Mouse (Mus musculus): ENCODE measurements at regions not wholly inside any gene's neighbourhood (a gene's known extent, or its start where the extent isn't known, plus 50 kb on each side); places are given as distances from the start of the nearest gene placed in this dataset.

GRCm38 (mm10) chr14:72226946-72227345, 264.7 kb downstream of the Gm9195 start:
- in situ Hi-C loops (cut with MboI; ENCODE audit: low sequenced_read_pairs) = no loop called here

DNA sequence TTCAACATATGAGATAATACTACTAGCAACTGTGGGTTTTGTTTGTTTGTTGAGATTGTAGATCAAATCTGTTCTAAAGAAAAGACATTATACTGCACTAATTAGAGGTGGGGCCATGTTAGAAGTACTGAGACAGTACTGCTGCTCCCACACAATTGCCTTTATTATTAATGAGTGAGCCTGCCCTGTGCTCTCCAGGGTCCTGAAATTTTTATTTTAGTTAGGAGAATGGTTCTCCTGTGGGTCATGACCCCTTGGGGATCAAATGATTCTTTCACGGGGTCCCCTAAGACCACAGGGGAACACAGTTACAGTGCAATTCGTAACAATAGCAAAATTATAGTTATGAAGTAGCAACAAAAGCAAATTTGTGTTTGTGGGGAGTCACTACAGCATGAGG, 268.8 kb downstream of the Gm9195 start:
- in situ Hi-C loops (cut with MboI; ENCODE audit: low sequenced_read_pairs) = no loop called here

DNA sequence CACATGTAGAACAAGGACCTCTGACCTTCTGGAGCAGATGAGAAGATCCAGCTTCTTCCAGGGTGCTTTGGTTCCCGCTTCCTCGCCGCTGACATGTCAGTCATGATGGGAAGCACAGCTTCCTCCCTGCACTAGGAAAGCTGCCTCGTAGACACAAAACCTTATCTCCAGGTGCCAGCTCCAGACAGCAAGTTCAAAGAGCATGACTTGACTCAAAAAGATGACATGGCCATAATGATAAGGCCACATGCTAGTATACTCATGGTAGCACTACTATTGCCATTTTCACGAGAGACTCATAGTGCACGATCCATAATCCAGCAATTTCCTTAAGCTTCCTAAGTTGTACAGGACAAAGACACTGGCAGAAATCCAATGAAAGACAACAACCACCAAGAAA, 272.1 kb downstream of the Gm9195 start:
- in situ Hi-C loops (cut with MboI; ENCODE audit: low sequenced_read_pairs) = no loop called here

- in situ Hi-C loops (cut with MboI; ENCODE audit: low sequenced_read_pairs) = no loop called here
Measured at GRCm38 (mm10) chr14:72200307-72200706, 291.3 kb downstream of the Gm9195 start.

DNA sequence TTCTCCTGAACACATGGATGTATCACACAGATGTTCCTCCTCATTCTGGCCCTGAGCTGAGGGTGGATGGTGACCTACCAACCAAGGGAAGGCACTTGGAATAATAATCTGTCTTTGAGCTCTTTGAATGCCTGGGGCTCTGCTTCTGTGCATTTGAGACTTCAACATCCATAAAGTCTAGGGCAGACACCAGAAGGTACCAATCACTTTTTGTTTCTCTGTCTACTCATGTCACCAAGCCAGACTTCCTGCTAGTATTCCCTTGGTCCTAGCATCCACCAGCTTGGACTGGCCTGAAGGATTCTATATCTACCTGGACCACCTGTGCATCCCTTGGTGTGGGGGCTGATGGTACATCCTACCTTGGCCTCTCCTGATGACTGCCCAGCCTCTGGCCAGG, 291.7 kb downstream of the Gm9195 start:
- in situ Hi-C loops (cut with MboI; ENCODE audit: low sequenced_read_pairs) = no loop called here

DNA sequence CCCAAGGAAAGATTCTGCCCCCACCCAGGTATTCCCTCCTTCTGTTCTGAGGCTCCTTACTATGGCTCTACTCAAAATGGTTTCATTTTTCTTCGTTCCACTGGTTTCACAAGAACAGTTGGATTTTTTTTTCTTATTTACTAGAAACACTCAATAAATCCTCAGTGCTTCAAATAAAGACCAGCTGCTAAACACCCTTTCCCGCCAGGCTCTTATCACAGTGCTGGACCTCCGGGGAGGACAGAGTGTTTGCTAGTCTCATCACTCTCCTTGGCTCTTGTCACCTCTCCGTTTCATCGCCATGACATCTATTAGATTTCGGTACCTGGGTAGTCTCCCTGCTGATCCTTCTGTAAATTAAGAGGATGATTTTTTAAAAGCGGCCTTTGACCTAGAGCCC, 293.7 kb downstream of the Gm9195 start:
- in situ Hi-C loops (cut with MboI; ENCODE audit: low sequenced_read_pairs) = no loop called here

DNA sequence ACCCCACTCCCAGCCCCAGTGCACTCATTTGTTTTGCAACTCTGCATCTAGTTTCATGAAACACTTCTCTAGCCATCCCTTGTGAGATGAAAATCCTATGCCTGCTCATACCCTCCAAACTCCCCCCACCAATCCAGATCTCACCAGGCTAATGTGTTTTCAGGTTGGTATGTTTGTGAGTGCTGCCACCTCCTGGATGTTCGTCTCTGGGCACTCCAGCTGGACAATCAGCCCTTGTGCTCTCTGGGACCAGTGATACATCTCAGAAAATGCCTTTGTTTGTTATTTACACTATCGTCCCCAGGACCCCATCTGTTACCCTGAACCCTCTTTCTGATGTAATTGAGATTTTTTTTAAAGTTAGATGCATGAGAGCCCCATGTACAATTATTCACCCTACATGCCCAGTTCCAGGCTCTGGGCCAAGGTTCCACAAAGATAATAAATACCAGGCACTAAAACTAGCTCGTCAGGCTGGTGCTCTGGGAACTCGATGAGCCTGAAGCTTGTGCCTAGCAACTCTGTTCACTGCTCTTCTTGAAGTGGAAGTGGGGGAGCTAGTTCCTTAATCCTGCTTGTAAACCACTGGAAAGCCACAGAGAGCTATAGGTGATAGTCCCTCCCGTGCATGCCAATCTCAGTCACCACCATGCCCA, 304.2 kb downstream of the Gm9195 start:
- in situ Hi-C loops (cut with MboI; ENCODE audit: low sequenced_read_pairs) = no loop called here

DNA sequence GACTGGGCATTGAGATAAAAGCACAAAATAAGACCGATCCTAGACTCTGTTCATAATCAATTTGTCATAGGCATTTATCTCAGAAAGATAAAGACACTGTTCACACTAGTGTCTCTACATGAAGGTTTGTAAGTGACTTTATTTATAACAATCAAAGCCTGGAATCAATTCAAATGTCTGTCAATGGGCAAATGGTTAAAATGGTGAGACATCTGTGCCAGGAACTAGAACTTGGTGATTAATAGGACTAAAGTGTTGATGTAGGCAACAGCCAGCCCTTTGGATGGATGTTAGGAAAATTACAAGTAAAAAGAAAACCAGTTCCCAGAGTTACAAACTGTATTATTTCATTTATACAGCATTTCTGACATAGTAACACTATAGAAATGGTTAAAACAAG, 315.9 kb downstream of the Gm9195 start:
- in situ Hi-C loops (cut with MboI; ENCODE audit: low sequenced_read_pairs) = no loop called here

GRCm38 (mm10) chr14:72172549-72173405, 318.9 kb downstream of the Gm9195 start:
- in situ Hi-C loops (cut with MboI; ENCODE audit: low sequenced_read_pairs) = no loop called here

GRCm38 (mm10) chr14:72171777-72172176, 319.9 kb downstream of the Gm9195 start:
- in situ Hi-C loops (cut with MboI; ENCODE audit: low sequenced_read_pairs) = no loop called here

GRCm38 (mm10) chr14:72158537-72159323, 332.9 kb downstream of the Gm9195 start:
- in situ Hi-C loops (cut with MboI; ENCODE audit: low sequenced_read_pairs) = no loop called here

- in situ Hi-C loops (cut with MboI; ENCODE audit: low sequenced_read_pairs) = no loop called here
Measured at GRCm38 (mm10) chr14:72155197-72155907, 336.3 kb downstream of the Gm9195 start.

GRCm38 (mm10) chr14:72151676-72152075, 340.0 kb downstream of the Gm9195 start:
- in situ Hi-C loops (cut with MboI; ENCODE audit: low sequenced_read_pairs) = no loop called here

GRCm38 (mm10) chr14:72149463-72149862, 342.2 kb downstream of the Gm9195 start:
- in situ Hi-C loops (cut with MboI; ENCODE audit: low sequenced_read_pairs) = no loop called here

GRCm38 (mm10) chr14:72148886-72149285, 342.8 kb downstream of the Gm9195 start:
- in situ Hi-C loops (cut with MboI; ENCODE audit: low sequenced_read_pairs) = no loop called here

DNA sequence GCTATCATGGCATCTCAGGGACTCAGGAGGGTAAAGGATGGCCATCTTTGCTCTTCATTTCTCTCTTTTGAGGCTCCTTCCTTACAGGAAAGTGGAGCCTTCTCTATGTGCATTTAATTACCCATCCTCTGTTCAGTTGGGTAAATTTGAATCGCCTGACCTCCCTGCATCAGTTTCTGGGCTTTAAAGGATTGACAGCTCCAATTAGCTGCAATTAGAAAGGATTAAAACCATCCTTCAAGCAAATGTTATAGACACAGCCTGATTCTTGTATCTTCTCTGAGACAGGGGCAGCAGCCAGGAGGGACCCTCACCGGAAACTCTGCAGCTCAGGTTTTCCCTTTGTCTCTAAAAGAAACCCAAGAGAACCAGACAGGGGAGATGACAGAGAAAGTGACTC, 345.3 kb downstream of the Gm9195 start:
- in situ Hi-C loops (cut with MboI; ENCODE audit: low sequenced_read_pairs) = no loop called here

DNA sequence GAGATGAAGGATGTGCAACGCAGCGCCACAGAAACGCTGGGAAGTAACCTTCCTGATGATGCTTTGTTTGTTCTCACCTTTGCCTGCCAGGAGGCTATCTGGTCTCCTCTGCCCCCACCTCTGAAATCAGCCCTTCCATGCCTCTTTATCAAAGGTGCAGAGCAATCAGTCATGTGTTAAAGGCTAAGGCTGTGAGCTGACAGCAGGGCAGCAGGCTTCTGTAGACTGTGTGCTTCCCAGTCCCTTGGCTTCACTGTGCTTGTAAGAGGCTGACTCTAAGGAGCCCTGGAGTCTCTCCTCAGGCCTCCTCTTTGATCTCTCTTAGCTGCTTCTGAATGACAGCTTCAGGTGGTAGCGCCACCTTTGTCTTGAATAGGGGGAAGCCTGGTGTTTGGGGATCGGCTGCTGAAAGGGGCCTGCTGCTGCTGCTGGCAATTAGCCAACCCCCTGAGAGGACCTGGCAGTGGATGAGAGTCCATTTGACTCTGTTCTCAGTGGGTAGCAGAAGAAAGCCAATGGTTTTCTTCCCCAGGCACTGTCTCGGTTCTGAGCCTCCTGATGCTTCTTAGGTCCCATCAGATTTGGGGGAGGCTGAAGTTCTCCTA, 348.7 kb downstream of the Gm9195 start:
- in situ Hi-C loops (cut with MboI; ENCODE audit: low sequenced_read_pairs) = no loop called here

DNA sequence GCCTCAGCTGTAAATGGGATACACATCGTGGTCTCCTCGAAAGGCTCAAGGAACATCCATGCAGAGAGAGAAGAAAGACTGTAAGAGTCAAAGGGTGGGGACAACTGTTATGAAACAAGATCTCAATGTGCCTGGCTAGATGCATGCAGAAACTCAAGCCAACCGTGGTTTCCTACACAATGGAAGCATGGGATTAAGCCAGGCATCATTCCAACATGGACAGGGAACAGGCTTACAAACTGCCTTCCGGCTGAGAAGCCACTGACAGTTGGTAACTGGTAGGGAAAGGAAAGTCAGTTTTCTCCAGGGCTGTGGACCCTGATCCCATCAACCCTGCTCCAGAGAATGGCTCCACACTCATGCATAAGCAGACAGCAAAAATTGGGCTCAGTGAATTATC, 350.5 kb downstream of the Gm9195 start:
- in situ Hi-C loops (cut with MboI; ENCODE audit: low sequenced_read_pairs) = no loop called here

GRCm38 (mm10) chr14:72130149-72130548, 361.5 kb downstream of the Gm9195 start:
- in situ Hi-C loops (cut with MboI; ENCODE audit: low sequenced_read_pairs) = no loop called here

DNA sequence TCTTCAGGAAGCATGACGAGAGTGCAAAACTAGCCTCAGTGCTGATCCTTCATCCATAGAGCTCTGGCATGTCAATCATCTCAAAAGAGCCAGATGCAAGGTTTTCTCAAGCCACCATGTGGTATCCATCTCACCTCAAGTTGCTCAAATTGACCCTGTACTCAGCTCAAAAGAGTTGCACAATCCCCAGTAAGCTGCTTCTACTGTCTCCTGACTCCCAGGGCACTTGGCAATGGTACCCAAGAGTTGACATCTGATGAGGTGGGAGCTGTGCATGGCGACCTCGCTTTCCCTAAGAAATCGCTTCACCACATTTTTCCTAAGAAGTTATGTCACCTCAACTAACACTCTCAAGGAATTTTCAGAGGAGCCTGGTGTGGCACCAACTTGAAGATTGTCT, 369.9 kb downstream of the Gm9195 start:
- in situ Hi-C loops (cut with MboI; ENCODE audit: low sequenced_read_pairs) = no loop called here

GRCm38 (mm10) chr14:72121006-72121405, 370.6 kb downstream of the Gm9195 start:
- in situ Hi-C loops (cut with MboI; ENCODE audit: low sequenced_read_pairs) = no loop called here
